Mouse (Mus musculus): ENCODE results near the gene Atxn3.

Atxn3 gene

GRCm38 (mm10) chr12:101891066-101891465 lies 67.0 kb downstream of the Atxn3 start:
- DNase-seq (ENCODE audit: low spot score in 2 of 2): no peak

- no peak for DNase-seq (ENCODE audit: low spot score in 2 of 2)
Observed at GRCm38 (mm10) chr12:101889351-101889750, 68.7 kb downstream of the Atxn3 start.

GRCm38 (mm10) chr12:101888312-101888711 lies 69.7 kb downstream of the Atxn3 start:
- DNase-seq (ENCODE audit: low spot score in 2 of 2): no peak

- DNase-seq (ENCODE audit: low spot score in 2 of 2): no peak
Observed at GRCm38 (mm10) chr12:101884926-101885325, 73.1 kb downstream of the Atxn3 start.

GRCm38 (mm10) chr12:101876374-101876773 lies 81.7 kb downstream of the Atxn3 start:
- DNase-seq (ENCODE audit: low spot score in 2 of 2): no peak

- DNase-seq (ENCODE audit: low spot score in 2 of 2): no peak
Observed at GRCm38 (mm10) chr12:101875107-101875506, 82.9 kb downstream of the Atxn3 start.

All from right cerebral cortex, postnatal 10 days (tissue).